Mouse (Mus musculus) heart, adult 2 months (tissue): ENCODE results near the gene Fer.

ENCODE experiments used
- CTCF ChIP-seq: fragments of 200-600 bp; IDR thresholded peaks from 2 replicates; pipeline ENCODE4 v1.8.1; 2022; ENCODE audit warnings: antibody characterized with exemption, mild to moderate bottlenecking, moderate library complexity
- POLR2A ChIP-seq: fragments of 200-500 bp; IDR thresholded peaks from 2 replicates; pipeline ENCODE4 v1.6.1; 2011; ENCODE audit warnings: mild to moderate bottlenecking, low read depth, low read length, control low read depth; ENCODE audit not compliant: insufficient read depth

DNA sequence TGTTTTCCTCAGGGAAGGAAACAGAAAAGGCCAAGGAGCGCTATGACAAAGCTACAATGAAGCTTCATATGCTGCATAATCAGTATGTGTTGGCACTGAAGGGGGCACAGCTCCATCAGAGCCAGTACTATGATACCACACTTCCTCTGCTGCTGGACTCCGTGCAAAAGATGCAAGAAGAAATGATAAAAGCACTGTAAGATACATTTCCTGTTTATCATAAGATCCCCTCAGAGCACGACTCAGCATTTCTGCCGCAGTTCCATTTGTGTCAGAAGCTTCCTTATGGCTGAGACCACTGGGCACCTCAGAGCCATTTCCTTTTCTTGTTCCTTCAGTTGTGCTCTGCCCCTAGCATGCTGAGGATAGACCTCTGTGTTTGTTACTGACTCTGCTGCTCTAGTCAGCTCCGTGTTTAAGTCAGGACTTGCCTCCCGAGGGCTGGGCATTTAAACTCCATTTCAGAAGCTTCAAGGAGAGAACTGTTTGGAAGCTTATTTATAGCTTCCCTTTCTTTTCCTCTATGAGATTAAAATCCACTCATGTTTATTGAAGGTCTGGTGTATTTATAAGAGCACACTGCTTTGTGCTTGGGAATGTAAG, 58.8 kb downstream of the Fer start:
- TF ChIP-seq CTCF: no peak
- TF ChIP-seq POLR2A: no peak
